In the genomic region with DNA sequence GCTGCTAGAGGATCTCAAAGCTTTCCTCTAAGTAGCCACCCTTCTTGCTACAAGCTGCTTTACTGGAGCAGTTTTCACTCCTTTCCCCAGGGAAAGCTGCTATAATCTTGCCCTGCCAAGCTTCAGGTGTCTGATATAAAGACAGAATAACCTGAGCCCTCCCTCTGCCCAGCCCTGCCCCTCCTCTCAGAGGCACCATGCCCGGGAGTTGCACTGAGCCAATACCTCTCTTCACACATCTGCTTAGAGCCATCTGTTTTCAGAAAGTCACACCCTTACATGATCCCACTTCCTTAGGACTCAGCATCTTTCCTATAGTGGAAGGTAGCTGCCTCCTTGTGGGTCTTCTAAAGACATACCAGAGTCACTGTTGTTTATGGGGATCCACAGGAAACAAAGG, we compare ENCODE assay signal across 16 mouse cellular contexts.
DNase-seq lines count a peak whose midpoint lies in the region; TF ChIP-seq lines count a peak whose summit lies in the region.
"Had no signal": no experiment of that assay in that cellular context is flagged by ENCODE, and none has a peak within 500 bp of the region (broad histone marks: within the 10 kb centered on the region; RNA-seq: fewer than 3 reads in every experiment).

No protein-coding gene starts in this region.

- no peaks in the 10 kb centered on the region for H3K4me1 ChIP-seq in cerebellum, adult 2 months (ENCODE audit: control insufficient read depth, insufficient read depth, low read length)
- H3K4me1 ChIP-seq: embryonic facial prominence, embryonic 12.5 days; hindbrain, embryonic 10.5 days; intestine, embryonic 15.5 days; kidney, embryonic 15.5 days; liver, embryonic 15.5 days had no signal

- TF ChIP-seq POLR2A in cerebellum, adult 2 months (IDR thresholded peaks at IDR 0.05; ENCODE audit: borderline replicate concordance, insufficient read depth, low read length) = no peak

- H3K27me3 ChIP-seq in cerebellum, adult 2 months (ENCODE audit: control insufficient read depth, insufficient read depth, low read length) = no peaks in the 10 kb centered on the region
- H3K27me3 ChIP-seq: embryonic facial prominence, embryonic 12.5 days; intestine, embryonic 15.5 days; liver, embryonic 15.5 days had no signal

- no peak overlapping the region for H3K4me3 ChIP-seq in cerebellum, adult 2 months (replicated peaks; ENCODE audit: insufficient read depth, low read depth, low read length)
- H3K4me3 ChIP-seq: embryonic facial prominence, embryonic 12.5 days; hindbrain, embryonic 10.5 days; intestine, embryonic 15.5 days; kidney, embryonic 15.5 days; liver, embryonic 15.5 days had no signal

- DNase-seq in cerebellum, postnatal 14 days = peak; percentile 23 to 26
- no peak for DNase-seq in cerebellum, adult 2 months
- peak; percentile 10 for DNase-seq in gastrocnemius, postnatal 14 days
- DNase-seq in gastrocnemius, adult 8-10 months (ENCODE audit: low spot score in 2 of 2) = no peak
- DNase-seq in right cerebral cortex, adult 18-20 months = peak; percentile 22
- no peak for DNase-seq in right cerebral cortex, postnatal 14 days
- DNase-seq in urinary bladder, postnatal 4 days (ENCODE audit: low spot score in 2 of 2) = no peak
- DNase-seq in lung, adult 18-20 months = no peak
- DNase-seq: lung, postnatal 10 days; midbrain, embryonic 14.5 days had no signal

- TF ChIP-seq CTCF in cerebellum, adult 2 months (IDR thresholded peaks at IDR 0.05; ENCODE audit: borderline replicate concordance, insufficient read depth, low read depth, low read length) = no peak

- 30% methylated on average over 1 of the region's 1 CpGs for WGBS in cerebellum, adult 2 months

- intact Hi-C loops in gastrocnemius, postnatal 14 days (cut with DNase I; ENCODE audit: low total_unique reads) = no loop called here

- H3K27ac ChIP-seq in cerebellum, adult 2 months (ENCODE audit: insufficient read depth, low read length) = no peak overlapping the region
- H3K27ac ChIP-seq: embryonic facial prominence, embryonic 12.5 days; hindbrain, embryonic 10.5 days; intestine, embryonic 15.5 days; kidney, embryonic 15.5 days; liver, embryonic 15.5 days; stomach, postnatal 0 days had no signal

Comparison
In these comparisons a context has a peak if more than half of its experiments do, and no peak if none do; other contexts are left out.
1. DNase-seq: peak in cerebellum, postnatal 14 days (2 of 2), gastrocnemius, postnatal 14 days (single experiment) and right cerebral cortex, adult 18-20 months (single experiment); none in cerebellum, adult 2 months (0 of 2), gastrocnemius, adult 8-10 months (0 of 2), right cerebral cortex, postnatal 14 days (single experiment), urinary bladder, postnatal 4 days (0 of 2) and lung, adult 18-20 months (0 of 2).